ENCODE assay signal across 27 mouse cellular contexts in the genomic region with DNA sequence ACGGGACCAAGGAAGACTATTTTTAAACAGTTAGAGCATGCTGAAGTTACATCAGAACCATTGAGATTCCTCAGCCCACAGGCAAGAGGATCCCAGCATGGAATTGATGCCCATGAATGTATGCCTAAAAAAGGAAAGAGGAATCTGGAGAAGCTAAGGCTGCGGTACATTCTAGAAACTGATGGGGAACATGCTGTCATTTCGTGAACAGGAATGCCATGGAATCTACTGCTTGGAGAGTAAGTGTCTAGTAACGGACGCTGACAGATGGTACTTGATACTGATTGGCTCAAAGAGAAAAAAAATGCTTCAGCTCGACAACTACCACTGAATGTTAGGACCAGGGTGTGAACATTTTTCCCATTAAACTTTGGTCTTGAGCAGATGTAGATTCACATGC.
"Had no signal": no experiment of that assay in that cellular context is flagged by ENCODE, and none has a peak within 500 bp of the region (broad histone marks: within the 10 kb centered on the region; RNA-seq: fewer than 3 reads in every experiment).

No protein-coding gene starts in this region.

- H3K9me3 ChIP-seq: embryonic facial prominence, embryonic 10.5 days; embryonic facial prominence, embryonic 12.5 days; embryonic facial prominence, embryonic 13.5 days; embryonic facial prominence, embryonic 15.5 days; forebrain, embryonic 10.5 days; forebrain, embryonic 12.5 days; forebrain, embryonic 13.5 days; forebrain, embryonic 15.5 days had no signal

- H3K27me3 ChIP-seq: embryonic facial prominence, embryonic 12.5 days; embryonic facial prominence, embryonic 13.5 days; embryonic facial prominence, embryonic 15.5 days; forebrain, embryonic 13.5 days; forebrain, embryonic 15.5 days had no signal

- H3K4me3 ChIP-seq: embryonic facial prominence, embryonic 10.5 days; embryonic facial prominence, embryonic 12.5 days; embryonic facial prominence, embryonic 13.5 days; embryonic facial prominence, embryonic 15.5 days; erythroblast, embryonic 14.5 days; forebrain, embryonic 10.5 days; forebrain, embryonic 12.5 days; forebrain, embryonic 13.5 days; forebrain, embryonic 15.5 days; gastrocnemius, adult 2 months had no signal

- H3K27ac ChIP-seq: embryonic facial prominence, embryonic 10.5 days; embryonic facial prominence, embryonic 12.5 days; embryonic facial prominence, embryonic 13.5 days; embryonic facial prominence, embryonic 15.5 days; forebrain, embryonic 10.5 days; forebrain, embryonic 12.5 days; forebrain, embryonic 13.5 days; forebrain, embryonic 15.5 days; gastrocnemius, adult 2 months had no signal

- DNase-seq: cerebellum, adult 2 months; cerebellum, adult 8-10 months; cerebellum, adult 9-10 months; cerebellum, adult 9-11 months; cerebellum, postnatal 10 days; cerebellum, postnatal 14 days; cerebellum, postnatal 25 days; cerebellum, postnatal 36 days; embryo, embryonic 11 days; forebrain, postnatal 0 days; gastrocnemius, adult 2 months; gastrocnemius, postnatal 10 days; gastrocnemius, postnatal 14 days; gastrocnemius, postnatal 25 days; gastrocnemius, postnatal 36 days; heart, adult 18-20 months had no signal

- H3K9ac ChIP-seq: embryonic facial prominence, embryonic 12.5 days; embryonic facial prominence, embryonic 13.5 days; embryonic facial prominence, embryonic 15.5 days; forebrain, embryonic 12.5 days; forebrain, embryonic 13.5 days; forebrain, embryonic 15.5 days; forebrain, postnatal 0 days had no signal

- H3K4me2 ChIP-seq: embryonic facial prominence, embryonic 12.5 days; embryonic facial prominence, embryonic 13.5 days; embryonic facial prominence, embryonic 15.5 days; forebrain, embryonic 12.5 days; forebrain, embryonic 13.5 days; forebrain, embryonic 15.5 days had no signal

- H3K36me3 ChIP-seq: embryonic facial prominence, embryonic 10.5 days; embryonic facial prominence, embryonic 12.5 days; embryonic facial prominence, embryonic 13.5 days; embryonic facial prominence, embryonic 15.5 days; forebrain, embryonic 10.5 days; forebrain, embryonic 12.5 days; forebrain, embryonic 15.5 days had no signal

- H3K4me1 ChIP-seq: embryonic facial prominence, embryonic 10.5 days; embryonic facial prominence, embryonic 12.5 days; embryonic facial prominence, embryonic 13.5 days; embryonic facial prominence, embryonic 15.5 days; forebrain, embryonic 10.5 days; forebrain, embryonic 12.5 days; forebrain, embryonic 13.5 days; forebrain, embryonic 15.5 days had no signal

- ATAC-seq: forebrain, embryonic 13.5 days; forebrain, embryonic 14.5 days; forebrain, embryonic 15.5 days; forebrain, embryonic 16.5 days; forebrain, postnatal 0 days had no signal
